Mouse (Mus musculus) liver, embryonic 15.5 days (tissue): ENCODE measurements around the gene Tmem56. TPM values are rescaled to one million over a fixed set of nuclear protein-coding genes. Genes with fewer than 3 reads are reported as not detected.
A peak's percentile ranks its signal among the peaks of the same experiment; 100 is the strongest.

ENCODE experiments used
- ATAC-seq: fragments of 200-750 bp; cut with Nextera tagmentation; 2 replicates; pipeline ENCODE4 v1.8.0; 2017; ENCODE audit warnings: moderate number of reproducible peaks, mild to moderate bottlenecking, moderate library complexity; ENCODE audit not compliant: insufficient read depth
- H3K27ac ChIP-seq: fragments of 300-500 bp; sonication (generic); replicated peaks from 2 replicates; pipeline ENCODE4 v1.5.1; 2015; ENCODE audit warnings: mild to moderate bottlenecking, inconsistent platforms
- H3K27me3 ChIP-seq: fragments of 300-500 bp; sonication (generic); 2 replicates; pipeline ENCODE4 v1.6.1; 2015; ENCODE audit warnings: mild to moderate bottlenecking, inconsistent platforms
- H3K36me3 ChIP-seq: fragments of 300-500 bp; sonication (generic); replicated peaks from 2 replicates; pipeline ENCODE4 v1.6.1; 2015; ENCODE audit warnings: moderate library complexity, mild to moderate bottlenecking, inconsistent platforms
- H3K4me1 ChIP-seq: fragments of 300-500 bp; sonication (generic); replicated peaks from 2 replicates; pipeline ENCODE4 v1.6.1; 2015; ENCODE audit warnings: inconsistent platforms
- H3K4me2 ChIP-seq: fragments of 300-500 bp; sonication (generic); 2 replicates; pipeline ENCODE4 v1.6.1; 2015; ENCODE audit warnings: moderate library complexity, mild to moderate bottlenecking, inconsistent platforms
- H3K4me3 ChIP-seq: fragments of 300-500 bp; sonication (generic); replicated peaks from 2 replicates; pipeline ENCODE4 v1.5.1; 2015; ENCODE audit warnings: mild to moderate bottlenecking, inconsistent platforms
- H3K9ac ChIP-seq: fragments of 300-500 bp; sonication (generic); 2 replicates; pipeline ENCODE4 v1.6.1; 2015; ENCODE audit warnings: moderate library complexity, mild to moderate bottlenecking, inconsistent platforms
- H3K9me3 ChIP-seq: fragments of 300-500 bp; sonication (generic); replicated peaks from 2 replicates; pipeline ENCODE4 v1.6.1; 2016; ENCODE audit warnings: inconsistent platforms
- WGBS: fragments of 180-500 bp; shearing (Covaris S2); methylation state at CpG from one replicate; pipeline ENCODE4 v1.1.7; 2015; ENCODE audit warnings: mixed read lengths; ENCODE audit not compliant: insufficient replicate concordance; 5-methylcytosine and 5-hydroxymethylcytosine counted together
- polyA plus RNA-seq: library from polyadenylated mRNA; unstranded; fragments of >200 nt; fragmentation: Nextera tagmentation; extraction: Ambion mirVana; gene quantifications from 2 replicates; pipeline ENCODE4 v1.2.1, GENCODE M21; 2015

Tmem56 gene
- polyA plus RNA-seq, 1 experiment from 2014 or later: 14.9 TPM

- peaks cover 43% of the 10 kb centered on the region for H3K4me1 ChIP-seq
- H3K36me3 ChIP-seq: no peaks in the 10 kb centered on the region
- no peak for ATAC-seq
- H3K9ac ChIP-seq: no peak overlapping the region
- no peak overlapping the region for H3K4me2 ChIP-seq
- H3K9me3 ChIP-seq: no peaks in the 10 kb centered on the region
- no peaks in the 10 kb centered on the region for H3K27me3 ChIP-seq
- 39% methylated on average over 15 of the region's 15 CpGs for WGBS
- no peak overlapping the region for H3K27ac ChIP-seq
- H3K4me3 ChIP-seq: no peak overlapping the region
Measured at GRCm38 (mm10) chr3:121169092-121169942, 113.6 kb downstream of the Tmem56 start.

DNA sequence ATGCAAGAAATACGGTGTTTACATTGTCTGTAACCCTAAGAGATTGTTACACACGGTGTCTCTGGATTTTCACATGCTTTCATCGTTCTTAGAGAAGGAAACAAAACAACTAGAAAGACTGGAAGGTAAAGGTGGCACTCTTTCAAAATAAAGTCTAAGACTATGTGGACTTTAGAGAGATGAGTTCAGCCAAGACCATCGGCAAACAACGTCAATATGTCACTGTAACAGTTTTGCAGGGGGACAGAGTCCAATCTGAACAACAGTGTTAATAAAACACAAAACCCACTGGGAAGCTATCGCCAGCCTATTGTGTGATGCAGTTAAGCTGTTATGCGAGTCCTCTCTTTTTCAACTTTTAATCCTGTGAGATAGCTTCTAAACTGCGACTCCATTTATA lies 114.3 kb downstream of the Tmem56 start:
- 80% methylated on average over 8 of the region's 8 CpGs for WGBS
- no peaks in the 10 kb centered on the region for H3K27me3 ChIP-seq
- peaks cover 40% of the 10 kb centered on the region for H3K4me1 ChIP-seq
- no peak overlapping the region for H3K9ac ChIP-seq
- no peaks in the 10 kb centered on the region for H3K36me3 ChIP-seq
- no peak for ATAC-seq
- no peak overlapping the region for H3K4me3 ChIP-seq
- no peak overlapping the region for H3K4me2 ChIP-seq
- no peaks in the 10 kb centered on the region for H3K9me3 ChIP-seq
- no peak overlapping the region for H3K27ac ChIP-seq

DNA sequence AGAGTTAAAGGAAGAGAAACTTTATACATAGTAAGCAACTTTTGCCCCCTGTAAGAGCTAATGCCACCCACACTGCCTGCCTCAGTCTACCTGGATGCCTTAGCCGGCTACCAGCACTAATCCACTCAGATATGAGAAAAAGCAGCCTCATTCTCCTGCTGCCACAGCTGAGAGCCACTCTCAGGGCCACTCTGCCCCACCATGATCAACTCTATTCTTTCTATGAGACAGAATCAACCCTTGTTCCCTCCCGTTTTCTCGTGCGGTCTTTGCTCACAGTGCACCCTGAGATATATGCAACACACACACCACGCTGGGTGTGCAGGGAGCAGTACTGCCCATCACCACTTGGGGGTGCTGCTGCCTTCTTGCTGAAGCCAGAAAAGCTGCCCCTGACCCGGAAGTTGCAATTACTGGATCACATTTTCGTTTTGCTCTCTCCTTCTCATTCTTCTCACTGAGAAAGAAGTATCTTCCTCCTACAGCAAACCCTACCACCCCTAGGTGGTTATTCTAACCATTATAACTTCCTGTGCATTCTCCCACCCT lies 119.6 kb downstream of the Tmem56 start:
- Histone ChIP-seq H3K27me3 (no peaks in the 10 kb centered on the region), H3K9ac (no peak overlapping the region), H3K27ac (no peak overlapping the region), H3K4me2 (peak overlapping the region; percentile 37), H3K4me1 (peaks cover 12% of the 10 kb centered on the region), H3K36me3 (no peaks in the 10 kb centered on the region), H3K9me3 (no peaks in the 10 kb centered on the region), H3K4me3 (no peak overlapping the region)
- ATAC-seq: no peak
- WGBS: 24% methylated on average over 7 of the region's 7 CpGs

DNA sequence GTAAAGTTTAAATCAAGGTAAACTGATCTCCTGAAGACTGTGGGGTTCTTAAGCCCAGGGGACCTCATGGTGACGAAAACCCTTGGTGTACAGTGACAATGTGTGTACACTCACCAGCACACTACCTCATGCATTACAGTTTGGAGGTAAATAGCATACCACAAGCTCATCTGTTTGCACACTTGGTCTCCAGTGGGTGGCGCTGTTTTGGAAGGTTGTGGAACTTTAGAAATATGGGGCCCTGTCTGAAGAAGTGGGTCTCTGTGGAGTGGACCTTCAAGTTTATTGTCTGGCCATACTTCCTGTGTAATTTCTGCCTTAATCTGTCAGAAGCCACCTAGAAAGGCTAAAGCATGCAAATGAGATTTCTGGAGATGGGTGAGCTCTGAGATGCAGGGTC lies 121.2 kb downstream of the Tmem56 start:
- no peak for ATAC-seq
- no peak overlapping the region for H3K27ac ChIP-seq
- peaks cover 11% of the 10 kb centered on the region for H3K4me1 ChIP-seq
- no peaks in the 10 kb centered on the region for H3K36me3 ChIP-seq
- H3K4me3 ChIP-seq: no peak overlapping the region
- H3K27me3 ChIP-seq: no peaks in the 10 kb centered on the region
- WGBS: 26% methylated on average over 2 of the region's 2 CpGs
- no peak overlapping the region for H3K9ac ChIP-seq
- no peak overlapping the region for H3K4me2 ChIP-seq
- no peaks in the 10 kb centered on the region for H3K9me3 ChIP-seq

DNA sequence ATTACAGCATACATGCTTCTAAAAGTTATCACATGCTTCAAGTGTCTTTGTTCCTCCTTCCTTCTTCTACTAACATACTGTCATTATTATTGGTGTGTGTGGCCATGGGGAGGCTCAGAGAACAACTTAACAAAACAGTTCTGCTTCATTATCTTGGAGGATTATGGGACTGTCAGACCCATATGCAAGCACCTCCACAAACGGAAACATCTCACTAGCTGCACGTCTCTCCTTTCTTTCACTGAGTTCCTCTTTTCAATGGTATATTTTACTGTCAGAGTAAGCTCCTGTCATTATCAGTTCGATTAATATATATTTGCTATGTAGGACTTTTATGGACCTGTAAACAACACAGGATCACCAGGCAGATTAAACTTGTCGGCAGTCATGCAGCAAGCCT lies 122.5 kb downstream of the Tmem56 start:
- Histone ChIP-seq H3K27me3 (no peaks in the 10 kb centered on the region), H3K36me3 (no peaks in the 10 kb centered on the region), H3K9me3 (no peaks in the 10 kb centered on the region), H3K4me2 (no peak overlapping the region), H3K4me3 (no peak overlapping the region), H3K4me1 (peaks cover 11% of the 10 kb centered on the region), H3K27ac (no peak overlapping the region), H3K9ac (no peak overlapping the region)
- no peak for ATAC-seq
- 20% methylated on average over 4 of the region's 4 CpGs for WGBS

DNA sequence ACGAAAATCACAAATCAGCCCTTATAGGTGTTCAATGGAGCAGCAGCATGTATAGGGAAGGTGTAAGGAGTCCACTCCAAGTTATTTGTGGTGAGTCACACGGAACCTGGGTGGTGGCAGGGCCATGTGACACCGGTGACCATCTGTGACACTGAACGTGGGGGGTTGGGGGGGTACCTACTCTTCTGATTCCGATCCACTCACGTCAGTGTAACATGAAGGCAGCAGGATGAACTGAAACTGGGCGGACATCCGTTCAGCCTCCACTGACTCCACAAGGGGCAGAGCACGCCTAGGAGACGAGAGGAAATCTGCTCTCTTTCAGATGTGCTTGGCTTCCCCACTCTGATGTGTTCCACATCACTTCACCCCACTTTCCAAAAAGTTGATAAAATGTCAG lies 123.3 kb downstream of the Tmem56 start:
- ATAC-seq: no peak
- no peaks in the 10 kb centered on the region for H3K36me3 ChIP-seq
- no peak overlapping the region for H3K4me3 ChIP-seq
- 62% methylated on average over 10 of the region's 10 CpGs for WGBS
- H3K27ac ChIP-seq: no peak overlapping the region
- H3K9ac ChIP-seq: no peak overlapping the region
- no peak overlapping the region for H3K4me2 ChIP-seq
- peaks cover 11% of the 10 kb centered on the region for H3K4me1 ChIP-seq
- no peaks in the 10 kb centered on the region for H3K27me3 ChIP-seq
- no peaks in the 10 kb centered on the region for H3K9me3 ChIP-seq

DNA sequence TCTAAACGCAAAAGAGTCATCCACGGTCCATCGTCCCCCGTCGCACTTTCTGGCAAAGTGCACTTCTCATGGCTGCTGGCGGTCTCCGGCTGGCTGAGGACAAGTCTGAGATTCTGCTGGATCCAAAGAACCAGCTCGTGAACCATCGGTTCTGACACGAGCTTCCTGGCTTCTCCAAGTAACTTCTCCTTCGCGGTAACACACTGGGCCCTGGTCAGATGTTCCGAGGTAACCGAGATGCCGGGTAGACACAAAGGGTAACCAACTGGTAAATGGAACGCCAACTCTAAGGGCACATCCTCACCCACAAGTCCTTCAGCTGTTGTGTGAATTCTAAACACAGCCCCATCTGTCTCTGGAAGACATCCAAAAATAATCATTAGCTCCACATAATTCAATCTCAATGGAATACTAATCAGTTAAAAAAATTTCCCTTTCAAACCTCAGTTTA lies 124.0 kb downstream of the Tmem56 start:
- Histone ChIP-seq H3K27ac (no peak overlapping the region), H3K4me3 (no peak overlapping the region), H3K27me3 (no peaks in the 10 kb centered on the region), H3K4me2 (no peak overlapping the region), H3K36me3 (no peaks in the 10 kb centered on the region), H3K9me3 (no peaks in the 10 kb centered on the region), H3K4me1 (peaks cover 10% of the 10 kb centered on the region), H3K9ac (no peak overlapping the region)
- 79% methylated on average over 16 of the region's 16 CpGs for WGBS
- no peak for ATAC-seq

DNA sequence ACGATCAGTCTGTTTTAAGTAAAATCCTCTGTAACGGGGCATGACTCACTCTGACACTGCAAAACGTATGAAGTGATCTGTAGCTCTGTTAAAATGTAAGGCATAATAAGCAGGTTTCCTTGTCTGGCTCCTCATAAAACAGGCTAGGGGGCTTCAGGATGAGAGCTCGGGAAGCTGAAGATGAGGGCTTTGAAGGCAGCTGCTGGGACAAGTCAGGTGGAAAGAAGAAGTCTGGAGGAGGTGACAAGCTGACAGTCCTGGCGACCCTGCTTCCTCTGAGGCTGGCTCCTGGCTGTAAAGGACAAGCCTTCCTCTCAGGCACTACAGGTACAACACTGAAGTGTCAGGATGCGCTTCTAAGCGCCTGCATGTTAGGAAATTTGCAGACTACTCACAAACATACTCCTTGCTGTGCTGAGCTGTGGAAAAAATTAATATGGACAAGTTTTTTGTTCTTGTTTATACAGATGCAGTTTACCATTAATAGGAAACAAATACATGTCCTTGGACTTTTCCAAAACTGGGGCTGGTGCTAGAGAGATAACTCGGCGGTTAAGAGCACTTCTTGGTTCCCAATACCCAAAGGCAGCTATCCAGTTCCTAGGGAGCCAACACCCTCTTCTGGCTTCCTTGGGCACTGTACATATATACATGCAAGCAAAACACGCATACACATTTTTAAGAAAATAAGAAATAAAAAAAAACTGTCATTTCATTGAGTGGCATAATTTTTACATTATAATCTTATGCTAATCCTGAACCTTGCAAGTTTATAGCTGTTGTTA lies 125.2 kb downstream of the Tmem56 start:
- Histone ChIP-seq H3K4me1 (no peaks in the 10 kb centered on the region), H3K4me2 (no peak overlapping the region), H3K36me3 (no peaks in the 10 kb centered on the region), H3K4me3 (no peak overlapping the region), H3K9me3 (no peaks in the 10 kb centered on the region), H3K27ac (no peak overlapping the region), H3K27me3 (no peaks in the 10 kb centered on the region), H3K9ac (no peak overlapping the region)
- 64% methylated on average over 10 of the region's 10 CpGs for WGBS
- ATAC-seq: no peak

GRCm38 (mm10) chr3:121156451-121157186 lies 126.3 kb downstream of the Tmem56 start:
- Histone ChIP-seq H3K9me3 (no peaks in the 10 kb centered on the region), H3K4me3 (no peak overlapping the region), H3K27ac (no peak overlapping the region), H3K4me2 (no peak overlapping the region), H3K27me3 (no peaks in the 10 kb centered on the region), H3K4me1 (no peaks in the 10 kb centered on the region), H3K9ac (no peak overlapping the region), H3K36me3 (no peaks in the 10 kb centered on the region)
- 72% methylated on average over 11 of the region's 11 CpGs for WGBS
- ATAC-seq: no peak

GRCm38 (mm10) chr3:121156043-121156442 lies 126.9 kb downstream of the Tmem56 start:
- H3K9ac ChIP-seq: no peak overlapping the region
- 46% methylated on average over 7 of the region's 7 CpGs for WGBS
- no peak for ATAC-seq

More at GRCm38 (mm10) chr3:121156043-121156442, 126.9 kb downstream of the Tmem56 start:
- Histone ChIP-seq H3K9me3 (no peaks in the 10 kb centered on the region), H3K4me2 (no peak overlapping the region), H3K27ac (no peak overlapping the region), H3K4me3 (no peak overlapping the region), H3K27me3 (no peaks in the 10 kb centered on the region), H3K36me3 (no peaks in the 10 kb centered on the region), H3K4me1 (no peaks in the 10 kb centered on the region)
